In the genomic region with DNA sequence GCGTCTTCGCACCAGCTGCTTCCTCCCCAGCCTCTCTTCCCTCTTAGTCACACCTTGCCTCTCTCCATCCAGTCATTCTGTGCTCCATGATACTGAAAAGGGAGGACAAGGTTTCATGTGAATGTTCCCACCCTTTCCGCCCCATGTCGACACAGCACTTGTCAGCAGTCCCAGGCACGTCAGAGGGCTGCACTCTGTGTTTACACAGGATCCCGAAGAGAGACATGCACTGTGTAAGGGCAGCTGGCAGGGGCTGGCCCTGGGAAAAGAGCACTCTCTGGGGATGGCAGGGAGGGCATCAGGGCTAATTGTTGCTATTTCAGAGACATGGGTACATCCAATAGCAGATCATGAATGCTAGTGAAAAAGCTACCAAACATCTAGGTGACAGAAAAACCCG, we compare ENCODE assay signal across 21 mouse cellular contexts.
DNase-seq lines count a peak whose midpoint lies in the region; ATAC-seq lines count a peak whose summit lies in the region.
"Had no signal": no experiment of that assay in that cellular context is flagged by ENCODE, and none has a peak within 500 bp of the region (broad histone marks: within the 10 kb centered on the region; RNA-seq: fewer than 3 reads in every experiment).

No protein-coding gene starts in this region.

- no peaks in the 10 kb centered on the region for H3K9me3 ChIP-seq in heart, embryonic 11.5 days (replicated peaks; ENCODE audit: control insufficient read depth, low read length)
- H3K9me3 ChIP-seq in lung, embryonic 15.5 days: no peaks in the 10 kb centered on the region
- 0 out of 2 replicates have a peak, but pooled peaks cover 3% of the 10 kb centered on the region for H3K9me3 ChIP-seq in embryonic facial prominence, embryonic 10.5 days
- H3K9me3 ChIP-seq: hindbrain, embryonic 13.5 days; limb, embryonic 15.5 days; liver, embryonic 15.5 days had no signal

- no peak overlapping the region for H3K27ac ChIP-seq in heart, embryonic 11.5 days (ENCODE audit: low read depth, low read length)
- H3K27ac ChIP-seq in lung, embryonic 15.5 days: no peak overlapping the region
- H3K27ac ChIP-seq in embryonic facial prominence, embryonic 10.5 days (replicated peaks): no peak overlapping the region
- H3K27ac ChIP-seq: hindbrain, embryonic 13.5 days; limb, embryonic 15.5 days; liver, embryonic 15.5 days had no signal

- 24% methylated on average over 7 of the region's 7 CpGs for WGBS in heart, embryonic 11.5 days (ENCODE audit: insufficient replicate concordance)
- WGBS in lung, embryonic 15.5 days: 13% methylated on average over 7 of the region's 7 CpGs
- WGBS in embryonic facial prominence, embryonic 10.5 days: 54% methylated on average over 7 of the region's 7 CpGs

- no peak overlapping the region for H3K4me2 ChIP-seq in heart, embryonic 11.5 days
- H3K4me2 ChIP-seq in lung, embryonic 15.5 days: no peak overlapping the region
- H3K4me2 ChIP-seq: hindbrain, embryonic 13.5 days; limb, embryonic 15.5 days; liver, embryonic 15.5 days had no signal

- H3K9ac ChIP-seq in heart, embryonic 11.5 days (ENCODE audit: low read depth, low read length): no peak overlapping the region
- no peak overlapping the region for H3K9ac ChIP-seq in lung, embryonic 15.5 days
- H3K9ac ChIP-seq: hindbrain, embryonic 13.5 days; limb, embryonic 15.5 days; liver, embryonic 15.5 days had no signal

- H3K4me1 ChIP-seq in heart, embryonic 11.5 days (ENCODE audit: control insufficient read depth, insufficient read depth, low read length): peaks cover 3% of the 10 kb centered on the region; the same call in 1 of the 2 replicates
- H3K4me1 ChIP-seq in lung, embryonic 15.5 days: no peaks in the 10 kb centered on the region
- H3K4me1 ChIP-seq in embryonic facial prominence, embryonic 10.5 days: peaks cover 15% of the 10 kb centered on the region
- H3K4me1 ChIP-seq: limb, embryonic 15.5 days; liver, embryonic 15.5 days had no signal

- H3K4me3 ChIP-seq in heart, embryonic 11.5 days (ENCODE audit: low read depth, low read length): no peak overlapping the region
- no peak overlapping the region for H3K4me3 ChIP-seq in lung, embryonic 15.5 days
- H3K4me3 ChIP-seq in embryonic facial prominence, embryonic 10.5 days: no peak overlapping the region
- H3K4me3 ChIP-seq: hindbrain, embryonic 13.5 days; limb, embryonic 15.5 days; liver, embryonic 15.5 days; myocyte had no signal

- H3K27me3 ChIP-seq in heart, embryonic 11.5 days (ENCODE audit: control insufficient read depth, insufficient read depth, low read length): no peaks in the 10 kb centered on the region
- no peaks in the 10 kb centered on the region for H3K27me3 ChIP-seq in lung, embryonic 15.5 days
- no peaks in the 10 kb centered on the region for H3K27me3 ChIP-seq in embryonic facial prominence, embryonic 10.5 days (replicated peaks; ENCODE audit: low read depth, poor library complexity, severe bottlenecking)
- H3K27me3 ChIP-seq: limb, embryonic 15.5 days; liver, embryonic 15.5 days had no signal

- DNase-seq in heart, adult 11 months: no peak
- peak; percentile 18 for DNase-seq in heart, postnatal 4 days
- no peak for DNase-seq in heart, adult 8-10 months (ENCODE audit: low spot score)
- no peak for DNase-seq in lung, postnatal 14 days
- DNase-seq in embryonic facial prominence, embryonic 10.5 days (ENCODE audit: low spot score): peak; percentile 14
- DNase-seq: adrenal gland, postnatal 36 days; cerebellum, adult 11-12 months; cerebellum, postnatal 25 days; kidney, postnatal 14 days; midbrain, embryonic 14.5 days; right cerebral cortex, postnatal 14 days; spleen, adult 18-20 months; thymus, adult 18-20 months; thymus, postnatal 4 days had no signal

- ATAC-seq in heart, embryonic 11.5 days (replicated peaks; ENCODE audit: insufficient number of reproducible peaks, low FRiP score, low TSS enrichment): peak; percentile 84
- ATAC-seq in lung, embryonic 15.5 days (ENCODE audit: borderline replicate concordance, extremely low read depth, low FRiP score, low TSS enrichment): 0 out of 2 replicates have a peak, but pooled peaks have one; percentile 23
- ATAC-seq: inflammation-experienced regulatory T-cells, adult 6 months had no signal

- H3K36me3 ChIP-seq in heart, embryonic 11.5 days (ENCODE audit: control insufficient read depth, insufficient read depth, low read length): no peaks in the 10 kb centered on the region
- no peaks in the 10 kb centered on the region for H3K36me3 ChIP-seq in lung, embryonic 15.5 days
- no peaks in the 10 kb centered on the region for H3K36me3 ChIP-seq in embryonic facial prominence, embryonic 10.5 days (replicated peaks)
- H3K36me3 ChIP-seq: hindbrain, embryonic 13.5 days; limb, embryonic 15.5 days; liver, embryonic 15.5 days had no signal

Comparison
In these comparisons a context has a peak if more than half of its experiments do, and no peak if none do; other contexts are left out.
1. DNase-seq: peak in heart, postnatal 4 days (single experiment) and embryonic facial prominence, embryonic 10.5 days (single experiment); none in heart, adult 11 months (single experiment), heart, adult 8-10 months (single experiment) and lung, postnatal 14 days (single experiment).